Mouse (Mus musculus): ENCODE data around the gene Svopl.

DNA sequence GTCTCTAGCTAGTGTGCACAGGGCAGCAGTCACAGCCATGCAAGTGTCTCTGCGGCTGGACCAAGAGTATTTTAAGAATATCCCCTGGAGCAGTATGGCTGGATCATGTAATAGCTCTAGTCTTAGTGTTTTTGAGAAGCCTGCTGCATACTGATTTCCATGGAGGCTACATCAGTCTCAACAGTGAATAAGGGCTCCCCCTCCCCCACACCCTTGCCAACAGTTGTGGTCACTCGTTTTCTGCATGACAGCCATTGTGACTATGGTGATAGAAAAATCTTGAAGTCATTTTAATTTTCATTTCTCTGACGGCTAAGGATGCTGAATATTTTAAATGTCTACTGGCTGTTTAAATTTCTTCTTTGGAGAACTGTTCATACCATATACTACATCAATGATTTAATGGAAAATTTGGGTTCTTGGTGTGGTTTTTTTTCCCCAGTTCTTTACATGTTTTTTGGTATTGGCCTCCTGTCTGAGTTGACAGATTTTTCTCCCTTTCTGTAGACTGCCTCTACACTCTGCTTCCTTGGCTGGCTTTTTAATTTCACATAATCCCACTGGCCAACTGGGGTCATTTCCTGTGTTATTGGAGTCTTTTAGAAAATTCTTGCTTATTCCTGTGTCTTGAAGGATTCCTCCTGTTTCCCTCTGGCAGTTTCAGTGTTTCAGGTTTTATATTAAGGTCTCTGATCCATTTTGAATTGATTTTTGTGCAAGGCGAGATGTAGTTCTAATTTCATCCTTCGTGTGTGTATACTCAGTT lies 13.8 kb downstream of the Svopl start:
- TF ChIP-seq CTCF (IDR thresholded peaks at IDR 0.05; ENCODE audit: low read depth) (no peak), EP300 (IDR thresholded peaks at IDR 0.05; ENCODE audit: low read depth) (no peak)
